Mouse (Mus musculus): ENCODE data around the gene Ikbkg.
"Not testable (repeated sequence)": the region's sequence is repeated elsewhere in the genome, so short reads cannot be mapped to it uniquely, and the experiment has no call there.

Ikbkg gene

DNA sequence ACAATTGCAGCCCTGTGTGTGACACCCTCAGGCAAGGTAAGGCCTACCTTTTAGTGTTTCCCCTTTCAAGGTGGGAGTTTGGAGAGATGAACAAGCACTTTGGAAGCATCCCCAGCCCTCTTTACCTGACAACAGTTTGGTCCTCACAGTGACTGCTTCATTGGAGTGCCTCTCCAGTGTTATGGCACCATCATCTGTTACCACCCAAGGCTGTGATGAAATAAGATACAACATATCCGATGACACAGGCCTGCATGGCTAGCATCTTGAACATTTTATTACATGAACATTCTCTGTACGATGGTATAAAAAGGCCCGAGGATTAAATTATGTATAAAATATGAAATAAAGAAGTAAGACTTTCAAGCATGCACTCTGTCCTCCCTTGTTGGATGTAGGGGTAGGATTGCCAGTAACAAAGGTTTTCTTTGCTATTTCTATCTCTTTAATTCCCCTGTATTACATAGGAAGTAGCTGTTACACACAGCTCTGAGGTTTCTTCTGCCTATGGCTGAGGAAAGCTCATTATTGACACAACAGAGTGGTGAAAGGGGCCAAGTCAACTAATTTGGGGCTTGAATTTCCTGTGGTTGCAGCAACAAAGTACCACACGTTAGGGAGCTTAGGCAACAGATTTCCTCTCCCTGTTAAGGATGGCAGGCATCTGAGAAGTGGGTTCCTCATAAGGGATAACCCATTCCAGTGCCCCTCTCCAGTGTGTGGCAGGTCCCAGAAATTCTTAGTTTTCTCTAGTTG lies 58.2 kb downstream of the Ikbkg start:
- DNase-seq (ENCODE audit: low read depth, low spot score), result no peak

DNA sequence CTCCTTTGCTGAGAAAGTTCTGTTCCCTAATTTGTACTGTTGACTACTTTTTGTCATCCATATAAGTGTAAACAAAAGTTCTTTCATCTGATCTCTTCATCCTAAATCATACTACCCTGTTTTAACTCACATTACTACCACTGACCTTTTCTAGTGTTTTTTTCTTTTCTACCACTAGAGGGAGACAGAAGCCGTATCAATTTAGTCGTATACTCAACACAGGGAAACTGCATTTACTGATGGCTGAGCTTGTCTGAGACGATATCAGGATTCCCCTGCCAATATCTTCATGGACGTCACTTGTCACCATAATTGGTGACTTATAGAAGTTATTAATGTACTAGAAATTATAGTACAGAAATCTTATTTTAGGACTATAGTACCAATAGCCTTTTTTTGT lies 59.7 kb downstream of the Ikbkg start:
- peak; percentile 39 for DNase-seq (ENCODE audit: low read depth, low spot score)

DNA sequence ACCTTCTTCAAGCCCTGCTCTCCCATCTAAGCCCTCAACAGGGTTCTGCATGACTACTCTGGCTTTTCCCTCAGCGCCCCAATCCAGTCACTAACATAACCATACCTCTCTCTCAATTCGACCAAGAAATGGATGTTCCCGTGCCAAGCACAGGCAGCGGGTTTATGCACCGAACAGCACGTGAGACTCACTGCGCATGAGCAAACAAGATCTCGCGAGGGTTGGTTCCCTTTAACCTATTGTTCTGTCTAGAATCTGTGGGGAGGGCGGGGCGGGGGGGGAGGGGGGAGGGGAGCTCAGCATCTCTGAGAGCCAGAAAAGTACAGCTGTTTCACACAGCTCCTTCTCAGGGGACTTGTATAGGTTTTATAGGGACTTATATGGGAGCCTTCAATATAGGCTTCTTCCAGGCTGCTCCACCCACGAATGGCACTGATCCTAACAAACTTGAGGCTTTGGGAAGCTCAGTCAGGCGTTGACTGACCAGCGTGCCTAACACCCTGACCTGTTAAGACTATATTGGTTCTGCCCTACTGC lies 88.3 kb downstream of the Ikbkg start, which contains the start of gene Gm6880:
Gm6880 (minus strand) TSS at position 51 of the 537 bp plus-strand sequence.
- DNase-seq (ENCODE audit: low read depth, low spot score), result not testable (repeated sequence)

DNA sequence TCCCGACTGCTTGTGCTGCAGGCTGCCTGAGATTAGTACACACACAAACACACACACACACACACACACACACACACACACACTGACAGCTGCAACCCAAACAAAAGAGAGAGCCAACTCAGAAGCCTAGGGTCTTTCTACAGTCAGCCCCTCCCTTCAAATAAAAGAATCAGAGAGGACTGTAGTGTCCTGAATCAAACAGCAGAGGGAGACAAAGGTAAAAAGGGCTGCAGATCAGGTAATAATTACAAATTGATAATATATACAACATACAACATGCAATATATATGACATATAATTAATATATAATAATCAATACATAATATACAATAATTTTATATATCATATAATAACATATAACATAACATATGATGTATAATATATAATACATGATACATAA lies 104.0 kb downstream of the Ikbkg start:
- peak; percentile 7 for DNase-seq (ENCODE audit: low read depth, low spot score)

Data from ES-CJ7 (cell line).